Mouse (Mus musculus) neural tube, embryonic 15.5 days (tissue): ENCODE measurements at regions not wholly inside any gene's neighbourhood (a gene's known extent, or its start where the extent isn't known, plus 50 kb on each side); places are given as distances from the start of the nearest gene placed in this dataset.

ENCODE experiments used
- ATAC-seq: fragments of 200-750 bp; cut with Nextera tagmentation; 2 replicates; pipeline ENCODE4 v1.8.0; 2017; ENCODE audit warnings: mild to moderate bottlenecking, moderate TSS enrichment, moderate library complexity; ENCODE audit not compliant: low FRiP score
- H3K27ac ChIP-seq: fragments of 300-500 bp; sonication (generic); replicated peaks from 2 replicates; pipeline ENCODE4 v1.5.1; 2015; ENCODE audit warnings: mild to moderate bottlenecking, inconsistent platforms
- H3K27me3 ChIP-seq: fragments of 300-500 bp; sonication (generic); replicated peaks from 2 replicates; pipeline ENCODE4 v1.6.1; 2015; ENCODE audit warnings: inconsistent platforms
- H3K36me3 ChIP-seq: fragments of 300-500 bp; sonication (generic); 2 replicates; pipeline ENCODE4 v1.6.1; 2015; ENCODE audit warnings: inconsistent platforms
- H3K4me1 ChIP-seq: fragments of 300-500 bp; sonication (generic); 2 replicates; pipeline ENCODE4 v1.6.1; 2015; ENCODE audit warnings: inconsistent platforms
- H3K4me2 ChIP-seq: fragments of 300-500 bp; sonication (generic); 2 replicates; pipeline ENCODE4 v1.6.1; 2015; ENCODE audit warnings: inconsistent platforms, mild to moderate bottlenecking, moderate library complexity
- H3K4me3 ChIP-seq: fragments of 300-500 bp; sonication (generic); replicated peaks from 2 replicates; pipeline ENCODE4 v1.5.1; 2015; ENCODE audit warnings: mild to moderate bottlenecking, inconsistent platforms
- H3K9ac ChIP-seq: fragments of 300-500 bp; sonication (generic); replicated peaks from 2 replicates; pipeline ENCODE4 v1.6.1; 2015; ENCODE audit warnings: mild to moderate bottlenecking, inconsistent platforms
- H3K9me3 ChIP-seq: fragments of 300-500 bp; sonication (generic); replicated peaks from 2 replicates; pipeline ENCODE4 v1.6.1; 2016; ENCODE audit warnings: inconsistent platforms
- WGBS: fragments of 180-500 bp; shearing (Covaris S2); methylation state at CpG from one replicate; pipeline ENCODE4 v1.1.7; 2015; ENCODE audit warnings: mixed read lengths; 5-methylcytosine and 5-hydroxymethylcytosine counted together

DNA sequence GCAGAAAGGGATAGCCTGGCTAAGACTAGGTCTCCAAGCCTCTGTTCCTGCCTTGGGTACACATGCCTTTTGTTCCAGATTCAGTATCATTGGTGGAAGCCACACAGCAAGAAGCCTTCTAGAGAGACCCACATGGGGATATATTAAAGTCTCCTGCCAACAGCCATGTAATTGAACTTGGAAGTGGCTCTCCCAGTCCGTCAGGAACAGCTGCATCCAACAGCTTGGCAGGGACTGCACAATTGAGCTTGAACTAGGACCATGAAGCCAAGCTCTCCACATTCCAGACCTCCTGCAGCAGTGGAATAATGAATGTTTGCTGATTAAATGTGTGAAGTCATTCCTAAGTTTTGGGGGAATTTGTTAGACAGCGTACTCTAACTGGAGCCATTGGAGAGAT is 94.5 kb downstream of the Gpr139 start:
- H3K4me1 ChIP-seq, result peaks cover 6% of the 10 kb centered on the region; the same call in 1 of the 2 replicates
- no peak overlapping the region for H3K4me2 ChIP-seq
- H3K4me3 ChIP-seq, result no peak overlapping the region
- 56% methylated on average over 2 of the region's 2 CpGs for WGBS
- H3K9ac ChIP-seq, result no peak overlapping the region
- no peak for ATAC-seq
- H3K27ac ChIP-seq, result no peak overlapping the region
- no peaks in the 10 kb centered on the region for H3K36me3 ChIP-seq
- peaks cover 27% of the 10 kb centered on the region; the same call in 1 of the 2 replicates for H3K27me3 ChIP-seq
- no peaks in the 10 kb centered on the region for H3K9me3 ChIP-seq

DNA sequence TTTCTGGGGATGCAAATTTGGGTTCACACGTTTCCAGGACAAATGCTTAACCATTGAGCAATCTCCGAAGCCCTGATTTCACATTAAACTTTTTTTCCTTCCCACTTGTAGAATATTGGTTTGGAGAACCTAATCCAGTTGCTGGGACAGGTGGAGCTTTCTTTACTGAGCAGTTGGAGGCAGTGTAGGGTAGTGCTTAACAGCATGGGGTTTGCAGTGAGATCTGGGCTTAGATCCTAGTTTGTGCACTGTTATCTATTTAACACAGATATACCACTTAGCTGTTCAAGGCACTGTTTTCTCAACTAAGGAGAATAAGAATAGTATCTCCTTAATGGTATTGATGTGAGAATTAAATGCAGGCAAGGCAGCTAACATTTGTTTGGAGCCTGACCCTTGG is 93.5 kb upstream of the Gprc5b start:
- Histone ChIP-seq H3K27me3 (peaks cover 31% of the 10 kb centered on the region; the same call in 1 of the 2 replicates), H3K36me3 (no peaks in the 10 kb centered on the region)

DNA sequence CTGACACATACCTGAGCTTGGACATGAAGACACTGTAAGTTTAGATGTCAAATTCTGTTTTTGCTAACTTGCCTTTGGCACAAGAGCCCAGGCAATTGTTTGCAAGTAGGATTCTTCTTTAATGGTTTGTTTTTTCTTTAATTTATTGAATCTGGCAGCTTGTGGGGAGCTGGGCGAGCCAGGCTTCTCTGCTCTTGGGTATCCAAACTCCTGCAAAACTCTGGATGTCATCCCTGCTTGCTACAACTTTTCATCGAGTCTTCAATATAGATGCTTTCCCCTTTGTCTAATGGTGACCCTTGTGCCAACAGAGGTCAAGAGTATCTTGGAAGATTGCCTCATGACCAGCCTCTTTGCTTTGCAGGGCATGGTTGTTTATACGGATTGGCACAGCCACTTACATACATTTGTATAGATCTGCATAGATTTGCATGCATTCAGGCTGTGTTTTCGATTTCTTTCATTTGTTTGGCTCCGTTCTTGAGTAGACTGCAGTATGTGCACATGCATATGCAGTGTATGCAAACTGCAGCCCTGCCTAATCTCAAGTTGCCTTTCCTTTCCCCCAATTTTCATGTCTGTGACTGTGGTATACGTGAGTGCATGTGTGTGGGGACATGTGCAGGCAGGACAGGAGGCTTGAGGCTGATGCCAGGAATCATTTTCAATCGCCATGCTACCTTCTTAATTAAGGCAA is 92.9 kb upstream of the Gprc5b start:
- H3K27ac ChIP-seq, result no peak overlapping the region
- H3K4me3 ChIP-seq, result no peak overlapping the region
- no peak for ATAC-seq
- 46% methylated on average over 7 of the region's 7 CpGs for WGBS
- H3K9ac ChIP-seq, result no peak overlapping the region
- no peak overlapping the region for H3K4me2 ChIP-seq
- H3K36me3 ChIP-seq, result no peaks in the 10 kb centered on the region
- no peaks in the 10 kb centered on the region for H3K9me3 ChIP-seq
- H3K4me1 ChIP-seq, result peaks cover 6% of the 10 kb centered on the region; the same call in 1 of the 2 replicates
- H3K27me3 ChIP-seq, result peaks cover 32% of the 10 kb centered on the region; the same call in 1 of the 2 replicates

More for the DNA sequence above, 93.5 kb upstream of the Gprc5b start:
- ATAC-seq, result no peak
- no peak overlapping the region for H3K4me3 ChIP-seq
- no peak overlapping the region for H3K4me2 ChIP-seq
- peaks cover 6% of the 10 kb centered on the region; the same call in 1 of the 2 replicates for H3K4me1 ChIP-seq
- H3K9ac ChIP-seq, result no peak overlapping the region
- no peaks in the 10 kb centered on the region for H3K9me3 ChIP-seq
- 74% methylated on average over 2 of the region's 2 CpGs for WGBS
- H3K27ac ChIP-seq, result no peak overlapping the region

DNA sequence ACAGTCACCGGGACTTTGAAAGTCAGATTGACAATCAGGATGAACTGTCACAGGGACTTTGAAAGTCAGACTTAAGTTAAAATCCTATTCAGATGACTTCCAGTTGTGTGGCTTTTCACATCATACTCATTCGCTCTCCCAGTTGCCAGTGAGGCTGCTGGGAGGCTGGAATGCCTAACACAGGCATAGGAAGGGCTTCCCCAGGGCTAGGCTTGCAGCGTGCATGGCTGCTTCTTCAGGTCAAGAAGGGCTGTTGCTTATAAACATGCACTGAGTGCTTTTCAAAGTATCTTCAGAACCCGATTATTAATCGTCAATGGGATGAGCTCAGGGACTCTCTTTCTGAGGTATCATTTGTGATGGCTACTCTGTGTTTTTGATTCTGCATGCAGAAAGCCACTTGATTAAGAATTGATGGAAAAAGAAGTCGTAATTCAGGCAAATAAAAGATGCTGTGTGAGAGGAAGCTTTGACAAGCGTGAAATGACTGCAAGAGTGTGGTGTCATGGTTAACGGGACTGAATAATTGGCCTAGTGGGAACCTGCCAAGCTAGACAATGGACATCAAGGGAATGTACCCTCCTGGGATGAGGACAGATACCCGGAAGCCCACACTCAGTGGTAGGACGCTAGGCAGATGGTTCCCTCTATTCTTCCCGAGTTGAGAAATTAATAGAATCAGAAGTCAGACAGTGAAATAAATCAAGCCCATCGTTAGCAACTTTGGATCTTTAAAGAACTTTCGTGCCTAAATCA is 90.9 kb upstream of the Gprc5b start:
- H3K27ac ChIP-seq, result no peak overlapping the region
- no peak for ATAC-seq
- H3K36me3 ChIP-seq, result no peaks in the 10 kb centered on the region
- H3K4me3 ChIP-seq, result no peak overlapping the region
- H3K9ac ChIP-seq, result no peak overlapping the region
- peaks cover 6% of the 10 kb centered on the region; the same call in 1 of the 2 replicates for H3K4me1 ChIP-seq
- H3K4me2 ChIP-seq, result no peak overlapping the region
- WGBS, result 21% methylated on average over 13 of the region's 13 CpGs
- peaks cover 28% of the 10 kb centered on the region; the same call in 1 of the 2 replicates for H3K27me3 ChIP-seq
- H3K9me3 ChIP-seq, result no peaks in the 10 kb centered on the region

- H3K4me2 ChIP-seq, result peak overlapping the region; percentile 22; the same call in 1 of the 2 replicates
- no peaks in the 10 kb centered on the region for H3K36me3 ChIP-seq
- H3K4me1 ChIP-seq, result peaks cover 9% of the 10 kb centered on the region
- 47% methylated on average over 12 of the region's 12 CpGs for WGBS
- peak; percentile 91 for ATAC-seq
- H3K9ac ChIP-seq, result no peak overlapping the region
- peak overlapping the region; percentile 75 for H3K27ac ChIP-seq
- no peaks in the 10 kb centered on the region for H3K9me3 ChIP-seq
- H3K27me3 ChIP-seq, result no peaks in the 10 kb centered on the region
- H3K4me3 ChIP-seq, result no peak overlapping the region
These were observed 82.0 kb upstream of the Gprc5b start for GRCm38 (mm10) chr7:119076712-119077619.

GRCm38 (mm10) chr7:119066026-119066425 is 71.0 kb upstream of the Gprc5b start:
- peaks cover 9% of the 10 kb centered on the region for H3K4me1 ChIP-seq
- H3K27me3 ChIP-seq, result no peaks in the 10 kb centered on the region
- H3K9me3 ChIP-seq, result no peaks in the 10 kb centered on the region
- 64% methylated on average over 2 of the region's 2 CpGs for WGBS
- no peak overlapping the region for H3K27ac ChIP-seq
- H3K4me3 ChIP-seq, result no peak overlapping the region
- no peak overlapping the region for H3K9ac ChIP-seq
- H3K4me2 ChIP-seq, result no peak overlapping the region
- H3K36me3 ChIP-seq, result no peaks in the 10 kb centered on the region
- ATAC-seq, result no peak
